Mouse (Mus musculus) brain, embryonic 14.5 days (tissue): Measurements from ENCODE around the gene Elmo1.

Source experiments
- CTCF ChIP-seq: fragments of 200-500 bp; IDR thresholded peaks from 2 replicates; pipeline ENCODE4 v1.5.1; 2012; ENCODE audit warnings: inconsistent platforms, mild to moderate bottlenecking, moderate library complexity, borderline replicate concordance; ENCODE audit not compliant: insufficient read depth, insufficient read length; ENCODE audit errors: extremely low read depth
- POLR2A ChIP-seq: fragments of 200-500 bp; IDR thresholded peaks from 2 replicates; pipeline ENCODE4 v1.6.1; 2012; ENCODE audit warnings: mild to moderate bottlenecking, inconsistent platforms, borderline replicate concordance; ENCODE audit not compliant: poor library complexity, insufficient read depth, insufficient read length, severe bottlenecking; ENCODE audit errors: extremely low read depth

GRCm38 (mm10) chr13:20556739-20557138, 466.3 kb downstream of the Elmo1 start:
- TF ChIP-seq CTCF: no peak
- no peak for TF ChIP-seq POLR2A
